Mouse (Mus musculus) stomach, postnatal 0 days (tissue): ENCODE measurements around the gene Plce1.

Source experiments
- CTCF ChIP-seq: IDR thresholded peaks from 2 replicates; pipeline ENCODE4 v1.5.1; 2016; ENCODE audit warnings: antibody characterized with exemption, low read depth, mild to moderate bottlenecking, moderate library complexity
- EP300 ChIP-seq: optimal IDR thresholded peaks from 2 replicates; pipeline ENCODE3; 2016; ENCODE audit warnings: antibody characterized with exemption

GRCm38 (mm10) chr19:38627075-38627768 is 146.3 kb downstream of the Plce1 start:
- TF ChIP-seq CTCF = no peak
- TF ChIP-seq EP300 = no peak
